Mouse (Mus musculus) stomach, embryonic 16.5 days (tissue): ENCODE data around the gene Rpl13a. TPM values are rescaled to one million over a fixed set of nuclear protein-coding genes. Genes with fewer than 3 reads are reported as not detected.
"Not testable (repeated sequence)": the region's sequence is repeated elsewhere in the genome, so short reads cannot be mapped to it uniquely, and the experiment has no call there.

Experiments used
- ATAC-seq: fragments of 200-750 bp; cut with Nextera tagmentation; 2 replicates; pipeline ENCODE4 v1.8.0; 2017; ENCODE audit warnings: moderate number of reproducible peaks, moderate TSS enrichment; ENCODE audit not compliant: insufficient read depth, low FRiP score
- H3K27ac ChIP-seq: fragments of 300-500 bp; sonication (generic); 2 replicates; pipeline ENCODE4 v1.5.1; 2014; ENCODE audit warnings: low read length
- H3K27me3 ChIP-seq: fragments of 300-500 bp; sonication (generic); 2 replicates; pipeline ENCODE4 v1.6.1; 2014; ENCODE audit warnings: low read length, control low read depth, mixed read lengths; ENCODE audit not compliant: control insufficient read depth, insufficient read depth
- H3K36me3 ChIP-seq: fragments of 300-500 bp; sonication (generic); 2 replicates; pipeline ENCODE4 v1.6.1; 2014; ENCODE audit warnings: low read length; ENCODE audit not compliant: control insufficient read depth, insufficient read depth
- H3K4me1 ChIP-seq: fragments of 300-500 bp; sonication (generic); 2 replicates; pipeline ENCODE4 v1.6.1; 2014; ENCODE audit warnings: low read length, control low read depth, mixed read lengths; ENCODE audit not compliant: control insufficient read depth, insufficient read depth
- H3K4me2 ChIP-seq: fragments of 300-500 bp; sonication (generic); 2 replicates; pipeline ENCODE4 v1.6.1; 2014; ENCODE audit warnings: low read depth, low read length, mixed read lengths
- H3K4me3 ChIP-seq: fragments of 300-500 bp; sonication (generic); replicated peaks from 2 replicates; pipeline ENCODE4 v1.5.1; 2014; ENCODE audit warnings: mild to moderate bottlenecking, low read length
- H3K9ac ChIP-seq: fragments of 300-500 bp; sonication (generic); 2 replicates; pipeline ENCODE4 v1.6.1; 2014; ENCODE audit warnings: low read length
- H3K9me3 ChIP-seq: fragments of 300-500 bp; sonication (generic); replicated peaks from 2 replicates; pipeline ENCODE4 v1.6.1; 2016; ENCODE audit warnings: low read length, control low read depth; ENCODE audit not compliant: control insufficient read depth
- WGBS: fragments of 180-500 bp; shearing (Covaris S2); extraction: QIAGEN DNeasy Blood & Tissue Kit; methylation state at CpG from one replicate; pipeline ENCODE4 v1.1.7; 2014; 5-methylcytosine and 5-hydroxymethylcytosine counted together
- polyA plus RNA-seq: library from polyadenylated mRNA; unstranded; fragments of >200 nt; fragmentation: Nextera tagmentation; extraction: Ambion mirVana; gene quantifications from 2 replicates; pipeline ENCODE4 v1.2.1, GENCODE M21; 2015

The Rpl13a gene
- polyA plus RNA-seq, 1 experiment from 2014 or later: 1,332 TPM

- Histone ChIP-seq H3K27ac (no peak overlapping the region), H3K4me2 (no peak overlapping the region), H3K4me3 (no peak overlapping the region), H3K9ac (no peak overlapping the region), H3K4me1 (peaks cover 17% of the 10 kb centered on the region), H3K9me3 (no peaks in the 10 kb centered on the region), H3K36me3 (peaks cover 12% of the 10 kb centered on the region; the same call in 1 of the 2 replicates), H3K27me3 (no peaks in the 10 kb centered on the region)
- WGBS: 67% methylated on average over 8 of the region's 8 CpGs
- ATAC-seq: no peak
These were observed 11.0 kb downstream of the Rpl13a start for GRCm38 (mm10) chr7:45117566-45117965.

DNA sequence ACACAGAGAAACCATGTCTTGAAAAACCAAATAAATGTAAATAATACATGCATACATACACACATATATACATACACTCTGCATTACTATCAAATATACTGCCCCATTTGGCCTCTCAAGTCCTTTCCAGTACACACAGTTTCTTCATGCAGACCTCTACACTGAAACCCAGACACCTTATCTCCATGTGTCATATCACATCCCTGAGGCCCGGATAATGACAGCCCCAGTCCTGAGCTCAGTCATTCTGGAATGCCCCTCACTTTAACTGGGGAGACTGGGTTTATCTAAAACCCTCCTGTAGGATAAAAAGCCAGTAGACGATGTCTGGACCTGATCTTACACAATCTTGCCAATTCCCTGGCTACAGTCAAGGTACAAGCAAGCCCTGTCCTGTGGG lies 15.1 kb downstream of the Rpl13a start:
- Histone ChIP-seq H3K27ac (no peak overlapping the region), H3K4me2 (no peak overlapping the region), H3K27me3 (no peaks in the 10 kb centered on the region), H3K4me1 (0 out of 2 replicates have a peak, but pooled peaks cover 4% of the 10 kb centered on the region), H3K9me3 (no peaks in the 10 kb centered on the region), H3K9ac (no peak overlapping the region), H3K36me3 (no peaks in the 10 kb centered on the region), H3K4me3 (no peak overlapping the region)
- 63% methylated on average over 2 of the region's 2 CpGs for WGBS
- ATAC-seq: no peak

DNA sequence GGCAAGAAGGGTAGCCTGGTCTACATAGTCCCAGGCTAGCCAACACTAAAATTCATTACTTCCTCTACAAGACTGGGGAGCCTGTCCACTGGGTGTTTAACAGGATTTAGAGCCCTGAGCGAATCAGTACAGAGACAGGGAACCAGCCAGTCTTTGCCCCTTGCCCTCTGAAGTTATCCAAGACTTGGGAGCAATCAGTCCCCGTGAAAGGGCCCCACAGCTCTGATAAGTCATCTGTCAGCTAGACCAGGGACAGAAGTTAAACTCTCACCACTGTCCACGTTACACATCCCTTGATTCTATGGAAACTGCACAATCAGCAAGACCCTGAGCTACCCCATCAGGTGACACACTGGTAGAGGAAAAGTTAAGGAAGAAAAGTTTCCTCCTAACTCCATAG lies 16.0 kb downstream of the Rpl13a start:
- no peaks in the 10 kb centered on the region for H3K36me3 ChIP-seq
- H3K27ac ChIP-seq: no peak overlapping the region
- no peaks in the 10 kb centered on the region for H3K9me3 ChIP-seq
- no peak overlapping the region for H3K4me2 ChIP-seq
- no peak overlapping the region for H3K9ac ChIP-seq
- 0 out of 2 replicates have a peak, but pooled peaks cover 4% of the 10 kb centered on the region for H3K4me1 ChIP-seq
- WGBS: 45% methylated on average over 3 of the region's 3 CpGs
- no peak for ATAC-seq
- H3K27me3 ChIP-seq: no peaks in the 10 kb centered on the region
- H3K4me3 ChIP-seq: no peak overlapping the region

DNA sequence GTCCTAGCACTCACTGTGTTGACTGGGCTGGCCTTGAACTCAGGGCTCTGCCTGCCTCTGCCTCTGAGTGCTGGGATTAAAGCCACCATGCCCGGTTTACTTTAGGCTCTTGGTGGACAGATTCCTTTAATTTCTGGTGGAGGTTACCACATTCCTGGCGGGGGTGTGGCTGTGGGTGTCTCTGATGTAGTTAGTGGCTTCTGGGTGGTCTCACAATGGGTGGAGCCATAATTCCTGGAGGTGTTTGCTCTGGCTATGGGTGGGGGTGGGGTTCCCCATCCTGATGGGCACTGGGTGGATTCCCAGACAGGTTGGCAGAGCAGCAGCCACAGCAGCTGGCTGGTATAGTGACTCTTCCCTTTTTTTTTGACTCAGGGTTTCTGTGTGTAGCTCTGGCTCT lies 16.6 kb downstream of the Rpl13a start:
- no peak overlapping the region for H3K4me3 ChIP-seq
- 47% methylated on average over 2 of the region's 2 CpGs for WGBS
- H3K4me1 ChIP-seq: 0 out of 2 replicates have a peak, but pooled peaks cover under 1% of the 10 kb centered on the region
- H3K9ac ChIP-seq: no peak overlapping the region
- no peak overlapping the region for H3K27ac ChIP-seq
- no peak for ATAC-seq
- no peaks in the 10 kb centered on the region for H3K27me3 ChIP-seq
- H3K4me2 ChIP-seq: no peak overlapping the region
- H3K36me3 ChIP-seq: no peaks in the 10 kb centered on the region
- no peaks in the 10 kb centered on the region for H3K9me3 ChIP-seq

DNA sequence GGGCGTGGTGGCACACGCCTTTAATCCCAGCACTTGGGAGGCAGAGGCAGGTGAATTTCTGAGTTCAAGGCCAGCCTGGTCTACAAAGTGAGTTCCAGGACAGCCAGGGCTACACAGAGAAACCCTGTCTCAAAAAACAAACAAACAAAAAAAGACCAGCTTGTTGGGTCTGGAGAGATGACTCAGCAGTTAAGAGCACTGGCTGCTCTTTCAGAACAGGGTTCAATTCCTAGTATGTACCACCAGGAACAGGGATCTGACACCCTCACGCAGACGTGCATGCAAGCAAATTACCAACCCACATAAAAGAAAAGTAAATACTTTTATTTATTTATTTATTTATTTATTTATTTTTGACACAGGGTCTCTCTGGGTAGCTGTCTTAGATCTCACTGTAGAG lies 18.5 kb downstream of the Rpl13a start:
- not testable (repeated sequence) for H3K4me1 ChIP-seq, H3K27me3 ChIP-seq, H3K9me3 ChIP-seq, H3K36me3 ChIP-seq, H3K9ac ChIP-seq, H3K4me3 ChIP-seq, H3K27ac ChIP-seq, ATAC-seq, H3K4me2 ChIP-seq
- 80% methylated on average over 4 of the region's 4 CpGs for WGBS

GRCm38 (mm10) chr7:45107052-45107645 lies 21.4 kb downstream of the Rpl13a start:
- H3K4me3 ChIP-seq: no peak overlapping the region
- no peaks in the 10 kb centered on the region for H3K36me3 ChIP-seq
- H3K27ac ChIP-seq: no peak overlapping the region
- H3K4me2 ChIP-seq: no peak overlapping the region
- H3K9me3 ChIP-seq: no peaks in the 10 kb centered on the region
- H3K27me3 ChIP-seq: no peaks in the 10 kb centered on the region
- H3K4me1 ChIP-seq: peaks cover 9% of the 10 kb centered on the region; the same call in 1 of the 2 replicates
- ATAC-seq: no peak
- no peak overlapping the region for H3K9ac ChIP-seq
- WGBS: 55% methylated on average over 5 of the region's 5 CpGs

DNA sequence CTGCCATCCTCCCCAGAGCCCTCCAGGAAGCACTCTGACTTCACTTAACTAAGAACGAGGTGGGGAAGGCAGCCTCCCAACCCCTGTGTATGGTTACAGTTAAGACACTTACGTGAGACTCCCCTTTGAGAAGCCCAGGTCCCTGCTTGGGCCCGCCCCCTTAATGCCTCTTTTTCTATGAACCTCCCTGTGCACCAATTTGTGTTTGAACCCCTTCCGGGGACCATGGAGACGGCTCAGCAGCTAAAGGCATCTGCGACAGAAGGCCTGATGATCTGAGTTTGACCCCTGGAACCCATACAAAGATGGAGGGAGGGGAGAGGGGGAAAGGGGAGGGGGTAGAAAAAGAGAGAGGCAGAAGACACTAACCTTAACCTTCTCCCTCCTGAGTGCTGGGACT lies 22.1 kb downstream of the Rpl13a start:
- Histone ChIP-seq H3K9me3 (no peaks in the 10 kb centered on the region), H3K27me3 (no peaks in the 10 kb centered on the region), H3K36me3 (no peaks in the 10 kb centered on the region), H3K4me2 (no peak overlapping the region), H3K4me1 (peaks cover 15% of the 10 kb centered on the region; the same call in 1 of the 2 replicates), H3K9ac (no peak overlapping the region), H3K27ac (no peak overlapping the region), H3K4me3 (no peak overlapping the region)
- no peak for ATAC-seq
- 57% methylated on average over 6 of the region's 6 CpGs for WGBS

GRCm38 (mm10) chr7:45105491-45105890 lies 23.1 kb downstream of the Rpl13a start:
- no peak overlapping the region for H3K4me3 ChIP-seq
- WGBS: 72% methylated on average over 8 of the region's 8 CpGs
- no peaks in the 10 kb centered on the region for H3K9me3 ChIP-seq
- H3K27me3 ChIP-seq: no peaks in the 10 kb centered on the region
- H3K9ac ChIP-seq: no peak overlapping the region
- no peak overlapping the region for H3K4me2 ChIP-seq
- H3K4me1 ChIP-seq: peaks cover 16% of the 10 kb centered on the region; the same call in 1 of the 2 replicates
- ATAC-seq: no peak
- no peaks in the 10 kb centered on the region for H3K36me3 ChIP-seq
- H3K27ac ChIP-seq: no peak overlapping the region

- Histone ChIP-seq H3K27ac (no peak overlapping the region), H3K4me3 (no peak overlapping the region), H3K9ac (no peak overlapping the region), H3K4me1 (peaks cover 16% of the 10 kb centered on the region; the same call in 1 of the 2 replicates), H3K36me3 (no peaks in the 10 kb centered on the region), H3K27me3 (no peaks in the 10 kb centered on the region), H3K9me3 (no peaks in the 10 kb centered on the region), H3K4me2 (no peak overlapping the region)
- WGBS: 78% methylated on average over 5 of the region's 5 CpGs
- ATAC-seq: no peak
These were observed 23.6 kb downstream of the Rpl13a start for GRCm38 (mm10) chr7:45104941-45105340.
